Mouse (Mus musculus) gastrocnemius, postnatal 10 days (tissue): ENCODE data around the gene Dlx3. TPM values are rescaled to one million over a fixed set of nuclear protein-coding genes. Genes with fewer than 3 reads are reported as not detected.

Experiments used
- DNase-seq: peaks from one replicate; pipeline ENCODE4 v3.0.0; 2021; ENCODE audit warnings: mixed read lengths
- total RNA-seq, 2 experiments: library from RNA; stranded (reverse); gene quantifications; 2 replicates each; pipeline ENCODE4 v1.2.3; 2021

Gene Dlx3
- total RNA-seq, 2 experiments from 2014 or later: 2.7 TPM; not detected in 1

- DNase-seq: no peak
Measured at GRCm38 (mm10) chr11:95088857-95089779, 30.8 kb upstream of the Dlx3 start.

GRCm38 (mm10) chr11:95093077-95093476 is 26.8 kb upstream of the Dlx3 start:
- DNase-seq: no peak

GRCm38 (mm10) chr11:95095596-95095995 is 24.3 kb upstream of the Dlx3 start:
- no peak for DNase-seq

- DNase-seq: no peak
Measured at GRCm38 (mm10) chr11:95096608-95097373, 23.1 kb upstream of the Dlx3 start.

- DNase-seq: no peak
Measured at GRCm38 (mm10) chr11:95097889-95098288, 22.0 kb upstream of the Dlx3 start.

GRCm38 (mm10) chr11:95098346-95099095 is 21.4 kb upstream of the Dlx3 start:
- no peak for DNase-seq

GRCm38 (mm10) chr11:95100393-95100792 is 19.5 kb upstream of the Dlx3 start:
- DNase-seq: peak; percentile 27

- DNase-seq: no peak
Measured at GRCm38 (mm10) chr11:95101071-95101788, 18.7 kb upstream of the Dlx3 start.

- DNase-seq: no peak
Measured at GRCm38 (mm10) chr11:95102161-95102904, 17.6 kb upstream of the Dlx3 start.

- no peak for DNase-seq
Measured at GRCm38 (mm10) chr11:95104266-95104665, 15.7 kb upstream of the Dlx3 start.

GRCm38 (mm10) chr11:95105274-95105874 is 14.5 kb upstream of the Dlx3 start:
- DNase-seq: no peak

- DNase-seq: peak; percentile 83
Measured at GRCm38 (mm10) chr11:95106440-95107236, 13.3 kb upstream of the Dlx3 start.

GRCm38 (mm10) chr11:95109000-95109399 is 10.9 kb upstream of the Dlx3 start:
- DNase-seq: no peak

GRCm38 (mm10) chr11:95110081-95110480 is 9.8 kb upstream of the Dlx3 start:
- DNase-seq: no peak

- DNase-seq: peak; percentile 69
Measured at GRCm38 (mm10) chr11:95117030-95117429, 2.9 kb upstream of the Dlx3 start.

GRCm38 (mm10) chr11:95118505-95118904 is 1.4 kb upstream of the Dlx3 start:
- DNase-seq: peak; percentile 82

GRCm38 (mm10) chr11:95120633-95121020 is 708 bp downstream of the Dlx3 start:
- no peak for DNase-seq

- no peak for DNase-seq
Measured at GRCm38 (mm10) chr11:95121161-95122099, 1.5 kb downstream of the Dlx3 start.

- no peak for DNase-seq
Measured at GRCm38 (mm10) chr11:95122100-95122489, 2.2 kb downstream of the Dlx3 start.
